Mouse (Mus musculus) heart, embryonic 14.5 days (tissue): Measurements from ENCODE around the gene Arhgap10. TPM values are rescaled to one million over a fixed set of nuclear protein-coding genes. Genes with fewer than 3 reads are reported as not detected.
"Not testable (repeated sequence)": the region's sequence is repeated elsewhere in the genome, so short reads cannot be mapped to it uniquely, and the experiment has no call there.

ENCODE experiments used
- ATAC-seq: fragments of 200-750 bp; cut with Nextera tagmentation; 2 replicates; pipeline ENCODE4 v1.8.0; 2017; ENCODE audit warnings: low read depth, moderate TSS enrichment; ENCODE audit not compliant: insufficient number of reproducible peaks, insufficient read depth, low FRiP score
- H3K27ac ChIP-seq, 2 experiments: fragments of 200-500 bp in 1 of 2; fragments of 300-500 bp in 1 of 2; sonication (generic) in 1 of 2; replicated peaks in 1 of 2; 2 replicates each; pipeline ENCODE4 v1.5.1; 2012 to 2014; ENCODE audit warnings: low read depth in 2 of 2, low read length in 2 of 2, control low read depth in 1 of 2, mild to moderate bottlenecking in 1 of 2, mixed read lengths in 1 of 2; ENCODE audit not compliant: control insufficient read depth in 1 of 2, insufficient read depth in 1 of 2
- H3K27me3 ChIP-seq: fragments of 300-500 bp; sonication (generic); 2 replicates; pipeline ENCODE4 v1.6.1; 2014; ENCODE audit warnings: mild to moderate bottlenecking, low read length, control low read depth; ENCODE audit not compliant: control insufficient read depth, insufficient read depth
- H3K36me3 ChIP-seq: fragments of 300-500 bp; sonication (generic); 2 replicates; pipeline ENCODE4 v1.6.1; 2014; ENCODE audit warnings: mild to moderate bottlenecking, control low read depth, low read length, mixed read lengths; ENCODE audit not compliant: control insufficient read depth, insufficient read depth
- H3K4me1 ChIP-seq, 2 experiments: fragments of 200-500 bp in 1 of 2; fragments of 300-500 bp in 1 of 2; sonication (generic) in 1 of 2; 2 replicates each; pipeline ENCODE4 v1.6.1; 2012 to 2014; ENCODE audit warnings: low read length in 2 of 2, control low read depth in 1 of 2, mixed read lengths in 1 of 2; ENCODE audit not compliant: control insufficient read depth in 2 of 2, insufficient read depth in 2 of 2
- H3K4me2 ChIP-seq: fragments of 300-500 bp; sonication (generic); 2 replicates; pipeline ENCODE4 v1.6.1; 2014; ENCODE audit warnings: mild to moderate bottlenecking, low read length
- H3K4me3 ChIP-seq, 2 experiments: fragments of 200-500 bp in 1 of 2; fragments of 300-500 bp in 1 of 2; sonication (generic) in 1 of 2; 2 replicates each; pipeline ENCODE4 v1.5.1; 2012 to 2014; ENCODE audit warnings: low read length in 2 of 2, mild to moderate bottlenecking in 2 of 2, control low read depth in 1 of 2, low read depth in 1 of 2, moderate library complexity in 1 of 2; ENCODE audit not compliant: control insufficient read depth in 1 of 2, insufficient read depth in 1 of 2
- H3K9ac ChIP-seq: fragments of 300-500 bp; sonication (generic); 2 replicates; pipeline ENCODE4 v1.6.1; 2014; ENCODE audit warnings: mild to moderate bottlenecking, low read length
- H3K9me3 ChIP-seq: fragments of 300-500 bp; sonication (generic); 2 replicates; pipeline ENCODE4 v1.6.1; 2016; ENCODE audit warnings: low read length, control low read depth; ENCODE audit not compliant: control insufficient read depth
- WGBS: fragments of 180-500 bp; shearing (Covaris S2); extraction: QIAGEN DNeasy Blood & Tissue Kit; methylation state at CpG from one replicate; pipeline ENCODE4 v1.1.7; 2014; 5-methylcytosine and 5-hydroxymethylcytosine counted together
- polyA plus RNA-seq: library from polyadenylated mRNA; unstranded; fragments of >200 nt; fragmentation: Nextera tagmentation; extraction: Ambion mirVana; gene quantifications from 2 replicates; pipeline ENCODE4 v1.2.1, GENCODE M21; 2014

Arhgap10 gene
- polyA plus RNA-seq, 1 experiment from 2014 or later = 26.2 TPM

- Histone ChIP-seq H3K9me3 (no peaks in the 10 kb centered on the region), H3K4me3 (no peak overlapping the region), H3K4me2 (no peak overlapping the region), H3K27me3 (no peaks in the 10 kb centered on the region), H3K4me1 (peaks cover 13 to 20% of the 10 kb centered on the region in 2 experiments), H3K9ac (no peak overlapping the region), H3K27ac (no peak overlapping the region), H3K36me3 (no peaks in the 10 kb centered on the region)
- ATAC-seq = no peak
- 86% methylated on average over 4 of the region's 4 CpGs for WGBS
Measured at GRCm38 (mm10) chr8:77327326-77327725, 190.4 kb downstream of the Arhgap10 start.

DNA sequence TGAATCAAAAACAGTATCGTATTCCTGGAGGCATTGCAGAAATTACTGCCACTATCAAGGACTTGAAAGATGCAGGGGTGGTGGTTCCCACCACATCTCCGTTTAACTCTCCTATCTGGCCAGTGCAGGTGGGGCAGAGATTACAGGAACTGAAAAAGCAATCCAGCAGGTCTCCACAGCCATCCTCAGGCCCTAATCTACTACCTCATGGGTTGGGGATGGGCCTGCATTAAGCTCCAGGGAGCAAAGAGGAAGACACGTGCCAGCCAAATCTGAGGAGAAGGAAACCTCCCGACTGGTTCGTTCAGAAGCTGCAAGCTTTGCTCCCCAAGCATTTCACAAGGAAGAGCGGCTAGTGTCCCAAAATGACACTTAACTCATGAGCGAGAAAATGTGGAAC is 195.0 kb downstream of the Arhgap10 start:
- not testable (repeated sequence) for H3K4me1 ChIP-seq, H3K9me3 ChIP-seq, H3K4me2 ChIP-seq, H3K27me3 ChIP-seq, ATAC-seq, H3K4me3 ChIP-seq, H3K9ac ChIP-seq, H3K27ac ChIP-seq, H3K36me3 ChIP-seq
- WGBS = 77% methylated on average over 6 of the region's 7 CpGs

GRCm38 (mm10) chr8:77321901-77322300 is 195.9 kb downstream of the Arhgap10 start:
- H3K9me3 ChIP-seq = no peaks in the 10 kb centered on the region
- peaks cover 4% of the 10 kb centered on the region; the same call in 1 of the 2 replicates for H3K36me3 ChIP-seq
- H3K27me3 ChIP-seq = no peaks in the 10 kb centered on the region
- H3K4me2 ChIP-seq = no peak overlapping the region
- 96% methylated on average over 4 of the region's 4 CpGs for WGBS
- no peak overlapping the region for H3K9ac ChIP-seq
- H3K4me3 ChIP-seq = no peak overlapping the region
- H3K4me1 ChIP-seq = peaks cover 0 to 3% of the 10 kb centered on the region in 2 experiments; a peak in 1 of 4 replicates
- H3K27ac ChIP-seq = no peak overlapping the region
- ATAC-seq = no peak

- WGBS = 73% methylated on average over 9 of the region's 9 CpGs
- Histone ChIP-seq H3K9me3 (no peaks in the 10 kb centered on the region), H3K9ac (no peak overlapping the region), H3K27ac (no peak overlapping the region), H3K4me1 (peaks cover 0 to 3% of the 10 kb centered on the region in 2 experiments; a peak in 2 of 4 replicates), H3K27me3 (no peaks in the 10 kb centered on the region), H3K4me2 (no peak overlapping the region), H3K36me3 (peaks cover 4% of the 10 kb centered on the region; the same call in 1 of the 2 replicates), H3K4me3 (no peak overlapping the region)
- ATAC-seq = no peak
Measured at GRCm38 (mm10) chr8:77318590-77318989, 199.2 kb downstream of the Arhgap10 start.

GRCm38 (mm10) chr8:77317771-77318170 is 200.0 kb downstream of the Arhgap10 start:
- H3K4me2 ChIP-seq = no peak overlapping the region
- WGBS = 84% methylated on average over 2 of the region's 2 CpGs
- H3K4me1 ChIP-seq = peaks cover 0 to 6% of the 10 kb centered on the region in 2 experiments; a peak in 2 of 4 replicates
- no peak overlapping the region for H3K4me3 ChIP-seq
- no peaks in the 10 kb centered on the region for H3K9me3 ChIP-seq
- no peak for ATAC-seq
- peaks cover 4% of the 10 kb centered on the region; the same call in 1 of the 2 replicates for H3K36me3 ChIP-seq
- no peak overlapping the region for H3K9ac ChIP-seq
- H3K27ac ChIP-seq = no peak overlapping the region
- H3K27me3 ChIP-seq = no peaks in the 10 kb centered on the region

GRCm38 (mm10) chr8:77313003-77313402 is 204.8 kb downstream of the Arhgap10 start:
- 51% methylated on average over 3 of the region's 3 CpGs for WGBS
- H3K9me3 ChIP-seq = no peaks in the 10 kb centered on the region
- no peak for ATAC-seq
- H3K4me1 ChIP-seq = peaks cover 0 to 6% of the 10 kb centered on the region in 2 experiments; a peak in 2 of 4 replicates
- H3K36me3 ChIP-seq = peaks cover 4% of the 10 kb centered on the region; the same call in 1 of the 2 replicates
- no peak overlapping the region for H3K4me3 ChIP-seq
- no peak overlapping the region for H3K4me2 ChIP-seq
- no peaks in the 10 kb centered on the region for H3K27me3 ChIP-seq
- no peak overlapping the region for H3K27ac ChIP-seq
- H3K9ac ChIP-seq = no peak overlapping the region

- Histone ChIP-seq H3K4me2 (no peak overlapping the region), H3K36me3 (peaks cover 4% of the 10 kb centered on the region; the same call in 1 of the 2 replicates), H3K27me3 (no peaks in the 10 kb centered on the region), H3K4me3 (no peak overlapping the region), H3K4me1 (peaks cover 0 to 3% of the 10 kb centered on the region in 2 experiments; a peak in 2 of 4 replicates), H3K9ac (no peak overlapping the region), H3K9me3 (no peaks in the 10 kb centered on the region), H3K27ac (no peak overlapping the region)
- ATAC-seq = no peak
- 78% methylated on average over 6 of the region's 6 CpGs for WGBS
Measured at GRCm38 (mm10) chr8:77311762-77312161, 206.0 kb downstream of the Arhgap10 start.

DNA sequence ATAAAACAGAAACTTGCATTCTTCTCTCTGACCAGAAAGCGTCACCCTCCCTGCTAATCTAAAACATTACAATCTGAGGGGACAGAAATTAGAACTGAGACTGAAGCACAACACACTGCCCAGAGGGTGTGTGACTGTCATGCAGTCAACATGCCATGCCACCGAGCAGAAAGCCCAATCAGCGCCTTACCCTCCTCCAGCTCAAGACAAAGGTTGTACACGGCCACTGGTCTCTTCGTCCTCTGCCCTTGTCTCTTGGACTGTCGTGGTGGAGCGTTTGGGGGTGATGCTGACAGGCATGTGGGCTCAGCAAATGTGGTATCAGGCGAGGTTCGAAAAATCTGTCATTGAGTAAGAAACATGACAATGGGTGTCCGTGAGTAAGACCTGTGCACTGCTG is 207.2 kb downstream of the Arhgap10 start:
- peaks cover 0 to 3% of the 10 kb centered on the region in 2 experiments; a peak in 2 of 4 replicates for H3K4me1 ChIP-seq
- H3K36me3 ChIP-seq = peaks cover 4% of the 10 kb centered on the region; the same call in 1 of the 2 replicates
- H3K4me2 ChIP-seq = no peak overlapping the region
- no peaks in the 10 kb centered on the region for H3K27me3 ChIP-seq
- 82% methylated on average over 10 of the region's 10 CpGs for WGBS
- ATAC-seq = no peak
- H3K4me3 ChIP-seq = no peak overlapping the region
- H3K9ac ChIP-seq = no peak overlapping the region
- H3K9me3 ChIP-seq = no peaks in the 10 kb centered on the region
- H3K27ac ChIP-seq = no peak overlapping the region
